Mouse (Mus musculus) midbrain, embryonic 15.5 days (tissue): ENCODE measurements at regions not wholly inside any gene's neighbourhood (a gene's known extent, or its start where the extent isn't known, plus 50 kb on each side); places are given as distances from the start of the nearest gene placed in this dataset.

Experiments
- ATAC-seq: fragments of 200-750 bp; cut with Nextera tagmentation; replicated peaks from 2 replicates; pipeline ENCODE4 v1.8.0; 2017; ENCODE audit warnings: moderate TSS enrichment
- H3K27ac ChIP-seq: fragments of 300-500 bp; sonication (generic); 2 replicates; pipeline ENCODE4 v1.5.1; 2015; ENCODE audit warnings: mild to moderate bottlenecking, inconsistent platforms
- H3K27me3 ChIP-seq: fragments of 300-500 bp; sonication (generic); replicated peaks from 2 replicates; pipeline ENCODE4 v1.6.1; 2015; ENCODE audit warnings: inconsistent platforms
- H3K36me3 ChIP-seq: fragments of 300-500 bp; sonication (generic); replicated peaks from 2 replicates; pipeline ENCODE4 v1.6.1; 2015; ENCODE audit warnings: inconsistent platforms
- H3K4me1 ChIP-seq: fragments of 300-500 bp; sonication (generic); 2 replicates; pipeline ENCODE4 v1.6.1; 2015; ENCODE audit warnings: inconsistent platforms
- H3K4me2 ChIP-seq: fragments of 300-500 bp; sonication (generic); 2 replicates; pipeline ENCODE4 v1.6.1; 2015; ENCODE audit warnings: inconsistent platforms, mild to moderate bottlenecking, moderate library complexity
- H3K4me3 ChIP-seq: fragments of 300-500 bp; sonication (generic); 2 replicates; pipeline ENCODE4 v1.5.1; 2015; ENCODE audit warnings: mild to moderate bottlenecking, inconsistent platforms
- H3K9ac ChIP-seq: fragments of 300-500 bp; sonication (generic); 2 replicates; pipeline ENCODE4 v1.6.1; 2015; ENCODE audit warnings: mild to moderate bottlenecking, inconsistent platforms
- H3K9me3 ChIP-seq: fragments of 300-500 bp; sonication (generic); 2 replicates; pipeline ENCODE4 v1.6.1; 2016; ENCODE audit warnings: inconsistent platforms
- WGBS: fragments of 180-500 bp; shearing (Covaris S2); methylation state at CpG from one replicate; pipeline ENCODE4 v1.1.7; 2015; ENCODE audit warnings: mixed read lengths; 5-methylcytosine and 5-hydroxymethylcytosine counted together

GRCm38 (mm10) chr6:84473171-84473570 lies 120.5 kb downstream of the Cyp26b1 start:
- Histone ChIP-seq H3K4me3 (no peak overlapping the region), H3K9me3 (no peaks in the 10 kb centered on the region), H3K4me1 (peaks cover 4% of the 10 kb centered on the region), H3K27ac (no peak overlapping the region), H3K9ac (no peak overlapping the region), H3K27me3 (no peaks in the 10 kb centered on the region), H3K4me2 (no peak overlapping the region), H3K36me3 (no peaks in the 10 kb centered on the region)
- no peak for ATAC-seq
- 72% methylated on average over 3 of the region's 3 CpGs for WGBS

GRCm38 (mm10) chr6:84472287-84472686 lies 121.4 kb downstream of the Cyp26b1 start:
- Histone ChIP-seq H3K4me3 (no peak overlapping the region), H3K27ac (no peak overlapping the region), H3K27me3 (no peaks in the 10 kb centered on the region), H3K4me2 (no peak overlapping the region), H3K9me3 (no peaks in the 10 kb centered on the region), H3K4me1 (peaks cover 4% of the 10 kb centered on the region), H3K36me3 (no peaks in the 10 kb centered on the region), H3K9ac (no peak overlapping the region)
- 25% methylated on average over 3 of the region's 3 CpGs for WGBS
- ATAC-seq: no peak

GRCm38 (mm10) chr6:84467319-84467718 lies 126.4 kb downstream of the Cyp26b1 start:
- Histone ChIP-seq H3K27me3 (no peaks in the 10 kb centered on the region), H3K9me3 (no peaks in the 10 kb centered on the region), H3K36me3 (no peaks in the 10 kb centered on the region), H3K4me2 (no peak overlapping the region), H3K4me3 (no peak overlapping the region), H3K4me1 (no peaks in the 10 kb centered on the region), H3K27ac (no peak overlapping the region), H3K9ac (no peak overlapping the region)
- WGBS: 85% methylated on average over 3 of the region's 3 CpGs
- ATAC-seq: no peak

GRCm38 (mm10) chr6:84466223-84466622 lies 127.5 kb downstream of the Cyp26b1 start:
- Histone ChIP-seq H3K4me3 (no peak overlapping the region), H3K4me2 (no peak overlapping the region), H3K4me1 (no peaks in the 10 kb centered on the region), H3K9me3 (no peaks in the 10 kb centered on the region), H3K36me3 (no peaks in the 10 kb centered on the region), H3K27me3 (no peaks in the 10 kb centered on the region), H3K27ac (no peak overlapping the region), H3K9ac (no peak overlapping the region)
- no peak for ATAC-seq
- 76% methylated on average over 7 of the region's 7 CpGs for WGBS

- no peak for ATAC-seq
- 86% methylated on average over 5 of the region's 5 CpGs for WGBS
These were observed 128.1 kb downstream of the Cyp26b1 start for GRCm38 (mm10) chr6:84465596-84465995.

GRCm38 (mm10) chr6:84463592-84464367 lies 129.9 kb downstream of the Cyp26b1 start:
- Histone ChIP-seq H3K4me1 (no peaks in the 10 kb centered on the region), H3K27ac (no peak overlapping the region), H3K9ac (no peak overlapping the region), H3K4me2 (no peak overlapping the region), H3K9me3 (no peaks in the 10 kb centered on the region), H3K36me3 (no peaks in the 10 kb centered on the region), H3K27me3 (no peaks in the 10 kb centered on the region), H3K4me3 (no peak overlapping the region)
- 87% methylated on average over 7 of the region's 7 CpGs for WGBS
- no peak for ATAC-seq

More at GRCm38 (mm10) chr6:84465596-84465995, 128.1 kb downstream of the Cyp26b1 start:
- Histone ChIP-seq H3K4me2 (no peak overlapping the region), H3K4me1 (no peaks in the 10 kb centered on the region), H3K9me3 (no peaks in the 10 kb centered on the region), H3K27ac (no peak overlapping the region), H3K27me3 (no peaks in the 10 kb centered on the region), H3K36me3 (no peaks in the 10 kb centered on the region), H3K9ac (no peak overlapping the region), H3K4me3 (no peak overlapping the region)

GRCm38 (mm10) chr6:84456803-84457202 lies 136.9 kb downstream of the Cyp26b1 start:
- Histone ChIP-seq H3K9me3 (no peaks in the 10 kb centered on the region), H3K4me1 (no peaks in the 10 kb centered on the region), H3K4me2 (no peak overlapping the region), H3K4me3 (no peak overlapping the region), H3K27ac (no peak overlapping the region), H3K36me3 (no peaks in the 10 kb centered on the region), H3K9ac (no peak overlapping the region), H3K27me3 (no peaks in the 10 kb centered on the region)
- 90% methylated on average over 3 of the region's 3 CpGs for WGBS
- no peak for ATAC-seq

- no peaks in the 10 kb centered on the region for H3K27me3 ChIP-seq
- no peaks in the 10 kb centered on the region for H3K9me3 ChIP-seq
- no peak overlapping the region for H3K4me2 ChIP-seq
- H3K4me1 ChIP-seq: no peaks in the 10 kb centered on the region
- ATAC-seq: no peak
- no peak overlapping the region for H3K4me3 ChIP-seq
- H3K36me3 ChIP-seq: no peaks in the 10 kb centered on the region
- no peak overlapping the region for H3K27ac ChIP-seq
- H3K9ac ChIP-seq: no peak overlapping the region
- WGBS: 66% methylated on average over 4 of the region's 4 CpGs
These were observed 148.6 kb downstream of the Cyp26b1 start for GRCm38 (mm10) chr6:84445093-84445492.

- WGBS: 79% methylated on average over 1 of the region's 1 CpGs
- no peak overlapping the region for H3K4me3 ChIP-seq
- ATAC-seq: no peak
- no peaks in the 10 kb centered on the region for H3K9me3 ChIP-seq
- no peaks in the 10 kb centered on the region for H3K36me3 ChIP-seq
- no peak overlapping the region for H3K9ac ChIP-seq
- H3K4me2 ChIP-seq: no peak overlapping the region
- no peaks in the 10 kb centered on the region for H3K4me1 ChIP-seq
- no peaks in the 10 kb centered on the region for H3K27me3 ChIP-seq
- no peak overlapping the region for H3K27ac ChIP-seq
These were observed 151.0 kb downstream of the Cyp26b1 start for GRCm38 (mm10) chr6:84442667-84443066.

GRCm38 (mm10) chr6:84441721-84442480 lies 151.8 kb downstream of the Cyp26b1 start:
- 63% methylated on average over 5 of the region's 5 CpGs for WGBS
- no peak overlapping the region for H3K4me3 ChIP-seq
- no peak for ATAC-seq
- no peaks in the 10 kb centered on the region for H3K27me3 ChIP-seq
- no peak overlapping the region for H3K9ac ChIP-seq
- no peak overlapping the region for H3K4me2 ChIP-seq
- no peaks in the 10 kb centered on the region for H3K36me3 ChIP-seq
- no peak overlapping the region for H3K27ac ChIP-seq
- no peaks in the 10 kb centered on the region for H3K4me1 ChIP-seq
- H3K9me3 ChIP-seq: no peaks in the 10 kb centered on the region

- H3K9ac ChIP-seq: no peak overlapping the region
- H3K4me1 ChIP-seq: no peaks in the 10 kb centered on the region
- H3K27ac ChIP-seq: no peak overlapping the region
- no peaks in the 10 kb centered on the region for H3K36me3 ChIP-seq
- no peak overlapping the region for H3K4me2 ChIP-seq
- no peak overlapping the region for H3K4me3 ChIP-seq
- WGBS: 84% methylated on average over 1 of the region's 1 CpGs
- H3K9me3 ChIP-seq: no peaks in the 10 kb centered on the region
- no peaks in the 10 kb centered on the region for H3K27me3 ChIP-seq
- no peak for ATAC-seq
These were observed 157.0 kb downstream of the Cyp26b1 start for GRCm38 (mm10) chr6:84436716-84437115.

GRCm38 (mm10) chr6:84434532-84434931 lies 159.2 kb downstream of the Cyp26b1 start:
- Histone ChIP-seq H3K27ac (no peak overlapping the region), H3K4me2 (no peak overlapping the region), H3K27me3 (no peaks in the 10 kb centered on the region), H3K4me1 (no peaks in the 10 kb centered on the region), H3K9me3 (no peaks in the 10 kb centered on the region), H3K36me3 (no peaks in the 10 kb centered on the region), H3K9ac (no peak overlapping the region), H3K4me3 (no peak overlapping the region)
- WGBS: 88% methylated on average over 6 of the region's 6 CpGs
- ATAC-seq: no peak

- H3K27me3 ChIP-seq: no peaks in the 10 kb centered on the region
- WGBS: 77% methylated on average over 2 of the region's 2 CpGs
- no peaks in the 10 kb centered on the region for H3K36me3 ChIP-seq
- H3K27ac ChIP-seq: no peak overlapping the region
- H3K9me3 ChIP-seq: no peaks in the 10 kb centered on the region
- H3K4me1 ChIP-seq: no peaks in the 10 kb centered on the region
- no peak overlapping the region for H3K4me3 ChIP-seq
- no peak overlapping the region for H3K4me2 ChIP-seq
- H3K9ac ChIP-seq: no peak overlapping the region
- ATAC-seq: no peak
These were observed 162.1 kb downstream of the Cyp26b1 start for GRCm38 (mm10) chr6:84431622-84431955.
